Mouse (Mus musculus) liver, embryonic 14.5 days (tissue): Measurements from ENCODE around the gene Hook1. TPM values are rescaled to one million over a fixed set of nuclear protein-coding genes. Genes with fewer than 3 reads are reported as not detected.

Experiments used
- ATAC-seq: fragments of 200-750 bp; cut with Nextera tagmentation; 2 replicates; pipeline ENCODE4 v1.8.0; 2017; ENCODE audit warnings: moderate number of reproducible peaks, mild to moderate bottlenecking, moderate library complexity; ENCODE audit not compliant: insufficient read depth
- DNase-seq, 3 experiments: peaks; one replicate each; pipeline ENCODE4 v3.0.0-alpha.2; 2012 to 2013; ENCODE audit warnings: low read depth in 3 of 3, low spot score in 3 of 3
- H3K27ac ChIP-seq: fragments of 300-500 bp; sonication (generic); 2 replicates; pipeline ENCODE4 v1.5.1; 2014; ENCODE audit warnings: moderate library complexity, mild to moderate bottlenecking, control low read depth, inconsistent platforms
- H3K27me3 ChIP-seq: fragments of 300-500 bp; sonication (generic); 2 replicates; pipeline ENCODE4 v1.6.1; 2014; ENCODE audit warnings: mild to moderate bottlenecking, low read length, moderate library complexity; ENCODE audit not compliant: control insufficient read depth, insufficient read depth
- H3K36me3 ChIP-seq: fragments of 300-500 bp; sonication (generic); replicated peaks from 2 replicates; pipeline ENCODE4 v1.6.1; 2014; ENCODE audit warnings: low read depth; ENCODE audit not compliant: control insufficient read depth, insufficient read depth
- H3K4me1 ChIP-seq, 2 experiments: fragments of 200-500 bp in 1 of 2; fragments of 300-500 bp in 1 of 2; sonication (generic) in 1 of 2; replicated peaks; 2 replicates each; pipeline ENCODE4 v1.6.1; 2012 to 2014; ENCODE audit warnings: antibody characterized with exemption in 1 of 2, inconsistent platforms in 1 of 2, low read length in 1 of 2; ENCODE audit not compliant: control insufficient read depth in 2 of 2, insufficient read depth in 2 of 2
- H3K4me2 ChIP-seq: fragments of 300-500 bp; sonication (generic); 2 replicates; pipeline ENCODE4 v1.6.1; 2014; ENCODE audit warnings: low read depth, mild to moderate bottlenecking, control low read depth, moderate library complexity
- H3K4me3 ChIP-seq, 2 experiments: fragments of 200-500 bp in 1 of 2; fragments of 300-500 bp in 1 of 2; sonication (generic) in 1 of 2; 2 replicates each; pipeline ENCODE4 v1.5.1; 2012 to 2014; ENCODE audit warnings: low read depth in 2 of 2, low read length in 2 of 2, mild to moderate bottlenecking in 2 of 2, control low read depth in 1 of 2, inconsistent platforms in 1 of 2, moderate library complexity in 1 of 2; ENCODE audit not compliant: insufficient read depth in 1 of 2
- H3K9ac ChIP-seq: fragments of 300-500 bp; sonication (generic); replicated peaks from 2 replicates; pipeline ENCODE4 v1.6.1; 2014; ENCODE audit warnings: mild to moderate bottlenecking, control low read depth, moderate library complexity
- H3K9me3 ChIP-seq: fragments of 300-500 bp; sonication (generic); 2 replicates; pipeline ENCODE4 v1.6.1; 2016; ENCODE audit warnings: low read length, mixed read lengths; ENCODE audit not compliant: control insufficient read depth
- CTCF ChIP-seq: IDR thresholded peaks from 2 replicates; pipeline ENCODE4 v1.5.1; 2016; ENCODE audit warnings: antibody characterized with exemption, low read depth, control low read depth
- EP300 ChIP-seq: IDR thresholded peaks from 2 replicates; pipeline ENCODE4 v1.6.1; 2016; ENCODE audit warnings: antibody characterized with exemption, low read depth
- WGBS: fragments of 180-500 bp; shearing (Covaris S2); extraction: QIAGEN DNeasy Blood & Tissue Kit; methylation state at CpG from one replicate; pipeline ENCODE4 v1.1.7; 2014; ENCODE audit not compliant: insufficient replicate concordance; 5-methylcytosine and 5-hydroxymethylcytosine counted together
- polyA plus RNA-seq, 2 experiments: library from polyadenylated mRNA; depleted of rRNA in 1 of 2; stranded (reverse) in 1 of 2; unstranded in 1 of 2; fragments of >200 nt; fragmentation: Nextera tagmentation in 1 of 2; extraction: Ambion mirVana in 1 of 2; gene quantifications; 2 replicates each; pipeline versions ENCODE4 v1.2.1 to v1.2.3; 2012 to 2014

The Hook1 gene
- polyA plus RNA-seq, 2 experiments = 4.7 to 5.7 TPM

- no peak for TF ChIP-seq CTCF
- TF ChIP-seq EP300 = no peak
- no peak overlapping the region for H3K4me2 ChIP-seq
- no peak overlapping the region for H3K27ac ChIP-seq
- no peaks in the 10 kb centered on the region for H3K27me3 ChIP-seq
- DNase-seq = no peak
- H3K36me3 ChIP-seq = no peaks in the 10 kb centered on the region
- ATAC-seq = no peak
- no peaks in the 10 kb centered on the region for H3K9me3 ChIP-seq
- H3K9ac ChIP-seq = no peak overlapping the region
- no peak overlapping the region for H3K4me3 ChIP-seq
- H3K4me1 ChIP-seq = no peaks in the 10 kb centered on the region
- WGBS = 64% methylated on average over 1 of the region's 1 CpGs
Measured at GRCm38 (mm10) chr4:95928846-95929245, 38.2 kb upstream of the Hook1 start.

GRCm38 (mm10) chr4:95929936-95930335, 37.1 kb upstream of the Hook1 start:
- no peak for DNase-seq
- H3K27ac ChIP-seq = no peak overlapping the region
- TF ChIP-seq CTCF (no peak), EP300 (no peak)
- no peak for ATAC-seq
- 68% methylated on average over 1 of the region's 1 CpGs for WGBS
- H3K36me3 ChIP-seq = no peaks in the 10 kb centered on the region
- H3K27me3 ChIP-seq = no peaks in the 10 kb centered on the region
- no peaks in the 10 kb centered on the region for H3K9me3 ChIP-seq
- H3K4me1 ChIP-seq = no peaks in the 10 kb centered on the region
- no peak overlapping the region for H3K9ac ChIP-seq
- H3K4me3 ChIP-seq = no peak overlapping the region
- H3K4me2 ChIP-seq = no peak overlapping the region

- 35% methylated on average over 2 of the region's 2 CpGs for WGBS
- no peaks in the 10 kb centered on the region for H3K36me3 ChIP-seq
- ATAC-seq (no peak), DNase-seq (no peak)
- H3K9me3 ChIP-seq = no peaks in the 10 kb centered on the region
- no peaks in the 10 kb centered on the region for H3K27me3 ChIP-seq
- H3K27ac ChIP-seq = no peak overlapping the region
- no peak overlapping the region for H3K9ac ChIP-seq
- H3K4me2 ChIP-seq = no peak overlapping the region
- H3K4me1 ChIP-seq = no peaks in the 10 kb centered on the region
- no peak overlapping the region for H3K4me3 ChIP-seq
- TF ChIP-seq EP300 (no peak), CTCF (no peak)
Measured at GRCm38 (mm10) chr4:95931331-95931730, 35.7 kb upstream of the Hook1 start.

GRCm38 (mm10) chr4:95933801-95934356, 33.2 kb upstream of the Hook1 start:
- ATAC-seq (no peak), DNase-seq (no peak)
- Histone ChIP-seq H3K27me3 (no peaks in the 10 kb centered on the region), H3K36me3 (no peaks in the 10 kb centered on the region), H3K4me2 (no peak overlapping the region), H3K4me3 (no peak overlapping the region), H3K9ac (no peak overlapping the region), H3K9me3 (no peaks in the 10 kb centered on the region), H3K4me1 (no peaks in the 10 kb centered on the region), H3K27ac (no peak overlapping the region)
- TF ChIP-seq CTCF = no peak
- TF ChIP-seq EP300 = no peak
- 63% methylated on average over 9 of the region's 9 CpGs for WGBS

- Histone ChIP-seq H3K36me3 (no peaks in the 10 kb centered on the region), H3K4me2 (no peak overlapping the region), H3K9ac (no peak overlapping the region), H3K4me3 (no peak overlapping the region), H3K9me3 (no peaks in the 10 kb centered on the region), H3K4me1 (no peaks in the 10 kb centered on the region), H3K27ac (no peak overlapping the region), H3K27me3 (no peaks in the 10 kb centered on the region)
- TF ChIP-seq EP300 (no peak), CTCF (no peak)
- 75% methylated on average over 4 of the region's 4 CpGs for WGBS
- DNase-seq (no peak), ATAC-seq (no peak)
Measured at GRCm38 (mm10) chr4:95934384-95935035, 32.5 kb upstream of the Hook1 start.
